Mouse (Mus musculus): Measurements from ENCODE around the gene Syt7. TPM values are rescaled to one million over a fixed set of nuclear protein-coding genes. Genes with fewer than 3 reads are reported as not detected.

The Syt7 gene
- polyA plus RNA-seq, 1 experiment = 10.5 TPM

DNA sequence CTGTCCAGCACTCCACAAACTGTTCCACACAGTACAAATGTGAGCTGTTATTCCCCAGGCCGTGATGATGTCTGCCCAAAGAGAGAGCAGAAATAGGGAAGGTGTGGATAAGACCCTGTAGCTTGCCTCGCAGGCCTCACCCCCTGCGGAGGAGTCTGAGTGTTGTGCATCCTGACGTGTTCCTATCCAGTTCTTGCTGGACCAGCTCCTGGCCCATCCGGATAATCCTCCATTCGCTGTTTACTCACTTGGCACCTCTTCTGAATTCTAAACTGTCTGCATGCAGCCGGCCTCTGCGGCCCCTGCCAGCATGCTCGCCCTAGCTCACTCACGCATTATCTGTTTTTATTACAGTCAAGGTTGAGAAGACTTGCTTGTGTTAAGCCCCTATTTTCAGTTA lies 15.5 kb downstream of the Syt7 start:
- H3K4me3 ChIP-seq (ENCODE audit: low read depth, low read length) = no peak overlapping the region
- H3K4me1 ChIP-seq (ENCODE audit: control insufficient read depth, insufficient read depth, insufficient read length, low read length) = no peaks in the 10 kb centered on the region
- TF ChIP-seq POLR2A (IDR thresholded peaks at IDR 0.05; ENCODE audit: low read depth, low read length) (no peak), CTCF (IDR thresholded peaks at IDR 0.05; ENCODE audit: extremely low read depth, insufficient read length, insufficient replicate concordance, low read depth, low read length) (no peak)
- no peak overlapping the region for H3K27ac ChIP-seq (ENCODE audit: insufficient read depth, low read depth, low read length)
- 77% methylated on average over 10 of the region's 10 CpGs for WGBS
- H3K36me3 ChIP-seq (ENCODE audit: control insufficient read depth, insufficient read depth, low read length) = no peaks in the 10 kb centered on the region
- no peaks in the 10 kb centered on the region for H3K27me3 ChIP-seq (ENCODE audit: control insufficient read depth, insufficient read depth, low read length)

DNA sequence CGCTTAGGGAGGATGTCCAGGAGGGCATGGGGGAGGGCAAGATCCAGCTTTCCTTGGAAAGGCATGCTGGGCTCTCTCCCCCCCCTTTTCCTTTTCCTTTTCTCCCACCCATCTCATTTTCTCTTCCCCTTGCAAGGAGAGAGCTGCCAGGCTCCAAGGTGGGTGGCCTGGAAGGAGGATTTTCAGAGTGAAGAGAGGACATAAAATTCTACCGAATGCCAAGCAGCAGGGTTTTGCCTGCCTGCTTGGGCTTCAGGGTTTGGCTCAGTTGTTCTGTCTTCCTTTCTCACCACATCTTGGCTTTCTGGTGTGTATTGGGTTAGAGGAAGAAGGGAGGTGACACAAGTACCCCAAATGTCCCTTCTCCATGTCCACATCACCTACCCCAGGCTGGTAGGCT lies 16.0 kb downstream of the Syt7 start:
- TF ChIP-seq CTCF (IDR thresholded peaks at IDR 0.05; ENCODE audit: extremely low read depth, insufficient read length, insufficient replicate concordance, low read depth, low read length) = no peak
- no peak for TF ChIP-seq POLR2A (IDR thresholded peaks at IDR 0.05; ENCODE audit: low read depth, low read length)
- Histone ChIP-seq H3K4me3 (ENCODE audit: low read depth, low read length) (no peak overlapping the region), H3K4me1 (ENCODE audit: control insufficient read depth, insufficient read depth, insufficient read length, low read length) (no peaks in the 10 kb centered on the region), H3K27ac (ENCODE audit: insufficient read depth, low read depth, low read length) (no peak overlapping the region), H3K36me3 (ENCODE audit: control insufficient read depth, insufficient read depth, low read length) (no peaks in the 10 kb centered on the region), H3K27me3 (ENCODE audit: control insufficient read depth, insufficient read depth, low read length) (no peaks in the 10 kb centered on the region)
- WGBS = 53% methylated on average over 2 of the region's 2 CpGs

DNA sequence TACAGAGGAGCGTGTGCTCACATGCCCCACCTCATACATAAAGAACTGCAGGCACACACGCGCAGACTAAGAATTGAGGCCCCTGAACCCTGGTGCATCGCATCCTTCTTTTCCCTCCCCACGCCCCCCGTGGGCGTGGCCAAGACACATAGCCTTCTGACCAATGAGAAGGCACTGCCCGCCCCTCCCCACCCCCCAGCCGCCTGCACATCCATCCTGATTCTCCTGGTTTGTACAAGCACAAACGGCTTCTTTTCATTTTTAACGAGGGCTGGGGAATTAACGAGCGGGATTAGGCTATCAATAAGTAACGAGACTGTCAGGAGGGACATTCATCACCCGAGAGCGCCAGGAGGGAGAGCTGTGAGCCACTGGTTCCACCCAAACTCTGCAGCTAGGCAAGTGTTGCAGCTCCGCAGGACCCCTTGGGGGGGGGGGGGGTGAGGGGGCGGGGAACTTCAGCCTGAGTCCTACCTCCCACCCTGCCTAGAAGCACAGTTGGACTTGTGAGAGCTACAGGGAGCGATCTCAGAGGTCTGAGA lies 24.9 kb downstream of the Syt7 start:
- no peaks in the 10 kb centered on the region for H3K27me3 ChIP-seq (ENCODE audit: control insufficient read depth, insufficient read depth, low read length)
- no peaks in the 10 kb centered on the region for H3K4me1 ChIP-seq (ENCODE audit: control insufficient read depth, insufficient read depth, insufficient read length, low read length)
- no peak overlapping the region for H3K27ac ChIP-seq (ENCODE audit: insufficient read depth, low read depth, low read length)
- TF ChIP-seq POLR2A (IDR thresholded peaks at IDR 0.05; ENCODE audit: low read depth, low read length) (no peak), CTCF (IDR thresholded peaks at IDR 0.05; ENCODE audit: extremely low read depth, insufficient read length, insufficient replicate concordance, low read depth, low read length) (no peak)
- no peaks in the 10 kb centered on the region for H3K36me3 ChIP-seq (ENCODE audit: control insufficient read depth, insufficient read depth, low read length)
- 3% methylated on average over 19 of the region's 19 CpGs for WGBS
- no peak overlapping the region for H3K4me3 ChIP-seq (ENCODE audit: low read depth, low read length)

DNA sequence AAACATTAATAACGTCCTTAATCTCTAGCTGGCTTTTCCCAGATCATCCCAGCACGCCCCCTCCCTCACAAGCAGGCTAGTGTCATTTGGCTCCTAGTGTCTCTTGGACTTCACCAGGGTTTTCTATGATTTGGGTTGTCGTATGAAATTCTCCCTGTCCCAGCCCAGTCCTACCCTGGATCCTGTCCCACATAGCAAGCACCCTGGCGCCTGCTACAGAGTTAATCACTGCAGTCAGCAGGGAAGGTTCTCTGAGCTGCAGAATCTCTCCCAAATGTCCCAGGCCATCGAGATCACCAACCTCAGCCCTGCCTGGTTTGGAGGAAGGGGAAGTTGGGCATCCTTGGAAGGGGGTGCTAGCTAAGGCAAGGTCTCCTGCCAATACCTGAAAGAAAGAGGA lies 26.6 kb downstream of the Syt7 start:
- Histone ChIP-seq H3K27me3 (ENCODE audit: control insufficient read depth, insufficient read depth, low read length) (no peaks in the 10 kb centered on the region), H3K4me1 (ENCODE audit: control insufficient read depth, insufficient read depth, insufficient read length, low read length) (no peaks in the 10 kb centered on the region), H3K4me3 (ENCODE audit: low read depth, low read length) (no peak overlapping the region), H3K36me3 (ENCODE audit: control insufficient read depth, insufficient read depth, low read length) (no peaks in the 10 kb centered on the region), H3K27ac (ENCODE audit: insufficient read depth, low read depth, low read length) (no peak overlapping the region)
- WGBS = 70% methylated on average over 5 of the region's 5 CpGs
- no peak for TF ChIP-seq POLR2A (IDR thresholded peaks at IDR 0.05; ENCODE audit: low read depth, low read length)
- TF ChIP-seq CTCF (IDR thresholded peaks at IDR 0.05; ENCODE audit: extremely low read depth, insufficient read length, insufficient replicate concordance, low read depth, low read length) = no peak

DNA sequence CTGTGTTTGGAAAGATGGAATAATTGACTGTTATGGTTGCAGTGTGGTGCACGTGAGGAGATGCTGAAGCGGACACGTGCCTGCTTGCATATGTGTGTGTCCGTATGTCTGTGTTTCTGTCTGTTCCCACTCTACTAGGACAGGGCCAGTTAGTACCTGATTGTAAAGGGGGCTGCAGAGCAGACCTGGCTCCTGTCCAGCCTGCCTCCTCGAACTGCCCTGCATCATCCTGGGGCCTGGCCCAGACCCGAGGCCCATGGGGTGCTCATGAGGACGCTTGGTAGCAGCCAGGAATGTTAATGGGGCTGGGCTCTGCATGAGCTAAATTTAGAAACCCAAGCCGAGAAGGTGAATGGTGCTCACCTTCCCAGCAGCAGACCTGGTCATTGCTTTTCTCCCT lies 28.0 kb downstream of the Syt7 start:
- Histone ChIP-seq H3K4me3 (ENCODE audit: low read depth, low read length) (no peak overlapping the region), H3K27ac (ENCODE audit: insufficient read depth, low read depth, low read length) (no peak overlapping the region), H3K36me3 (ENCODE audit: control insufficient read depth, insufficient read depth, low read length) (no peaks in the 10 kb centered on the region), H3K4me1 (ENCODE audit: control insufficient read depth, insufficient read depth, insufficient read length, low read length) (no peaks in the 10 kb centered on the region), H3K27me3 (ENCODE audit: control insufficient read depth, insufficient read depth, low read length) (peaks cover 5% of the 10 kb centered on the region; the same call in 1 of the 2 replicates)
- 55% methylated on average over 8 of the region's 8 CpGs for WGBS
- TF ChIP-seq POLR2A (IDR thresholded peaks at IDR 0.05; ENCODE audit: low read depth, low read length) (no peak), CTCF (IDR thresholded peaks at IDR 0.05; ENCODE audit: extremely low read depth, insufficient read length, insufficient replicate concordance, low read depth, low read length) (no peak)

DNA sequence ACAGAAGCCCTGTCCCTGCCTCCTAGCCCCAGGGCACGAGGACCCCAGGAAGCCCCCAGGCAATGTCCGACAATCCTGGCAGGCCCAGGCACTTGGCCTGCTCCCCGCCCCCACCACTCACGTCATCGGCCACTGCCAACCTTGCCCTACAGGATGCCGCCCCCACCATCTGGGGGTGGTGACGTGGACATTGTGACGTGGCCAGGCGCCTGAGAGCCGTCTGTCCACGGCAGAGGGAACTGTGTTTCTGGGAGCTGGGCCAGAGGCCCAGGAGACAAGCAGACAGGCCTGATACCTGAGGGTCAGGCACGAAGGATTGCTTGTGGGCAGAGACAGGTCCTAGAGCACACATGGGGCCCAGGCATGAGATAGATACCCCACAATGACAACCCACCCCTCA lies 28.5 kb downstream of the Syt7 start:
- TF ChIP-seq POLR2A (IDR thresholded peaks at IDR 0.05; ENCODE audit: low read depth, low read length) = no peak
- TF ChIP-seq CTCF (IDR thresholded peaks at IDR 0.05; ENCODE audit: extremely low read depth, insufficient read length, insufficient replicate concordance, low read depth, low read length) = no peak
- Histone ChIP-seq H3K27me3 (ENCODE audit: control insufficient read depth, insufficient read depth, low read length) (peaks cover 11% of the 10 kb centered on the region; the same call in 1 of the 2 replicates), H3K4me3 (ENCODE audit: low read depth, low read length) (no peak overlapping the region), H3K4me1 (ENCODE audit: control insufficient read depth, insufficient read depth, insufficient read length, low read length) (no peaks in the 10 kb centered on the region), H3K36me3 (ENCODE audit: control insufficient read depth, insufficient read depth, low read length) (no peaks in the 10 kb centered on the region), H3K27ac (ENCODE audit: insufficient read depth, low read depth, low read length) (no peak overlapping the region)
- 70% methylated on average over 12 of the region's 12 CpGs for WGBS

DNA sequence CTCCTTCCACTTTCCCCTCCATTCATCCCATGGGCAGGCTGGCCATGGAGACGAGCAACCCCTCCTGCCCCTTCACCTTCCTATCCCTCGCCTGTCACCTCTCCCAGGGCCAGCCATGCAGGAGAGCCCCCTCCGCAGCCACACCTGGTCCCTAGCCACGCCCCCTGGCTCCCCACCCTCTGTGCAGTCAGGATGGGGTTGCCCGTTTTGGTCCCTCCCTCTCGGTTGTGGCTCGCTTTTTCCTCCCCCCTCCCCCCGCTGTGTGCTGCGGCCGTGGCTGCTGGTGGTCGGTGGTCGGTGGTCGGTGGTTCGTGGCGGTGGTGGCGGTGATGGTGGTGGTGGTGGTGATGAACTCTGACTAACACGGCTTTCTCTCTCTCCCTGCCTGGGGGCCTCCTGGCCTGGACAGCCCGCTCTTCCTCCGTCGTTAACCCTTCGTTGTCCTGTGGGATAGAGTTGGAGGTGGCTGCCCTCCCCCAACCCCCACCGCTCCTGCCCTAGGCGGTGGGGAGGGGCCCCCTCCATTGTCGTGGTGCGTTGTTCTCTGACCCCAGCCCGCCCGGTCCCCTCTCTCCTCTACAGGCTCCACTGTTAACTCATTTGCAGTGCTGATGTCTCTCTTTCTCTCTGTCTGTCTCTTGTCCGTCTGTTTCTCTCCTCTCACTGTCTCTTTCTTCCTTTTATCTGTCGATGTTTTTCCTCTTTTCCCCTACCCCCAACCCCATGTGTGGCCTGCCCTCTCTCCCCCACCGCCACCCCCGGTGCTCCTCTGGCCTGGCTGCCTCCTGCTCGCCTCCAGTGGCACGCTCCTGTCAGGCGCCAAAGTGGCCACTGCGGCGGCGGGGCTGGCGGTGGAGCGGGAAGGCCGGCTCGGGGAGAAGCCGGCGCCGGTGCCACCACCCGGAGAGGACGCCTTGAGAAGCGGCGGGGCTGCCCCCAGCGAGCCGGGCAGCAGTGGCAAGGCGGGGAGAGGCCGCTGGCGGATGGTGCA lies 33.4 kb downstream of the Syt7 start:
- Histone ChIP-seq H3K27ac (ENCODE audit: insufficient read depth, low read depth, low read length) (no peak overlapping the region), H3K27me3 (ENCODE audit: control insufficient read depth, insufficient read depth, low read length) (peaks cover 15% of the 10 kb centered on the region; the same call in 1 of the 2 replicates), H3K36me3 (ENCODE audit: control insufficient read depth, insufficient read depth, low read length) (no peaks in the 10 kb centered on the region), H3K4me1 (ENCODE audit: control insufficient read depth, insufficient read depth, insufficient read length, low read length) (no peaks in the 10 kb centered on the region), H3K4me3 (ENCODE audit: low read depth, low read length) (no peak overlapping the region)
- WGBS = 8% methylated on average over 53 of the region's 53 CpGs
- TF ChIP-seq CTCF (IDR thresholded peaks at IDR 0.05; ENCODE audit: extremely low read depth, insufficient read length, insufficient replicate concordance, low read depth, low read length) (no peak), POLR2A (IDR thresholded peaks at IDR 0.05; ENCODE audit: low read depth, low read length) (no peak)

All from small intestine, adult 2 months (tissue).